Mouse (Mus musculus) CH12.LX (cell line): ENCODE measurements around the gene Tnfsf12.

Experiments used
- CHD1 ChIP-seq: IDR thresholded peaks from 2 replicates; pipeline ENCODE4 v1.6.1; 2012; ENCODE audit warnings: low read depth, low read length, improper control_type of control experiment, inconsistent platforms
- CHD2 ChIP-seq: IDR thresholded peaks from 2 replicates; pipeline ENCODE4 v1.6.1; 2011; ENCODE audit warnings: low read length, improper control_type of control experiment
- CTCF ChIP-seq, 2 experiments: IDR thresholded peaks in 1 of 2; conservative IDR thresholded peaks in 1 of 2; 2 replicates each; pipeline ENCODE4 v1.5.1; 2011 to 2012; ENCODE audit warnings: low read depth in 2 of 2, low read length in 2 of 2, improper control_type of control experiment in 1 of 2, inconsistent platforms in 1 of 2, mild to moderate bottlenecking in 1 of 2, moderate library complexity in 1 of 2
- E2F4 ChIP-seq: IDR thresholded peaks from 2 replicates; pipeline ENCODE4 v1.6.1; 2011; ENCODE audit warnings: low read depth, low read length, improper control_type of control experiment; ENCODE audit not compliant: insufficient replicate concordance
- POLR2A ChIP-seq: IDR thresholded peaks from 2 replicates; pipeline ENCODE4 v1.6.1; 2011; ENCODE audit warnings: low read depth, mild to moderate bottlenecking, improper control_type of control experiment, low read length
- POLR2AphosphoS2 ChIP-seq: IDR thresholded peaks from 2 replicates; pipeline ENCODE4 v1.6.1; 2011; ENCODE audit warnings: low read depth, low read length, improper control_type of control experiment
- RCOR1 ChIP-seq: conservative IDR thresholded peaks from 2 replicates; pipeline ENCODE4 v1.6.1; 2012; ENCODE audit warnings: low read depth, mild to moderate bottlenecking, inconsistent platforms, low read length, improper control_type of control experiment

DNA sequence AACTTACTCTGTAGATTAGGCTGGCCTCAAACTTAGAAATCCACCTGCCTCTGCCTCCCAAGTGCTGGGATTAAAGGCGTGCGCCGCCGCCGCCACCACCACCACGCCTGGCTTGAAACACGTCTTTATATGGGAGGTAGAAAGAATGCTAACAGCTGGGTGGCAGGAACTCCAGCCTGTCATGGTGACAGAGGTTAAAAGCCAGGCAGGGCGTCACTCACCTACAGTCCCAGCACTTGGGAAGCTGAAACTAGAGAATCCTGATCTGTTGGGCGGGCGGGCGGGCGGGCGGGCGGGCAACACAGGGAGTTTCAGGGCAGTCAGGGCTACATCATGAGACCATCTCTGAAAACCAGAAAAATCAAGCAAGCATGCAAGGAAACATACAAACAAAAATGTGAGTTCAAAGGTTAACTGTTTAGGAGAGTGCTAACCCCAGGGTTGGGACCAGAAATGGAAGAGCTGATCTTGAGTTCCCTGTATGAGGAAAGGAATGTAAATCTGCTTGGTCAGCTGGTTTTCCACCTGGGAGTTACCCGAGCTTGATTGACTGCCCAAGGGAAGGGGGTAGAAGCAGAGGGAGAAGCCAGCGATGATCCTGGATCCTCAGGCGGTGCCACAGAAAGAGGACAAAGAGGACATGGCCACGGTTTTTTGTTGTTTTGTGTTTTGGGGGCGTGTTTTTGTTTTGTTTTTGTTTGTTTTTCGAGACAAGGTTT, 17.5 kb upstream of the Tnfsf12 start:
- TF ChIP-seq E2F4: no peak
- TF ChIP-seq CTCF (conservative IDR thresholded peaks at IDR 0.05 in 1 of 2, IDR thresholded peaks at IDR 0.05 in 1 of 2; ENCODE audit: low read depth in 2 of 2, low read length in 2 of 2): no peak
- no peak for TF ChIP-seq POLR2A
- no peak for TF ChIP-seq RCOR1
- TF ChIP-seq POLR2AphosphoS2: no peak
- TF ChIP-seq CHD1: no peak
- no peak for TF ChIP-seq CHD2
